Mouse (Mus musculus) ES-CJ7 (cell line): Measurements from ENCODE around the gene B3gnt2.

ENCODE experiments used
- DNase-seq: peaks from one replicate; pipeline ENCODE4 v3.0.0; 2011; ENCODE audit warnings: low read depth, low spot score

B3gnt2 gene

DNA sequence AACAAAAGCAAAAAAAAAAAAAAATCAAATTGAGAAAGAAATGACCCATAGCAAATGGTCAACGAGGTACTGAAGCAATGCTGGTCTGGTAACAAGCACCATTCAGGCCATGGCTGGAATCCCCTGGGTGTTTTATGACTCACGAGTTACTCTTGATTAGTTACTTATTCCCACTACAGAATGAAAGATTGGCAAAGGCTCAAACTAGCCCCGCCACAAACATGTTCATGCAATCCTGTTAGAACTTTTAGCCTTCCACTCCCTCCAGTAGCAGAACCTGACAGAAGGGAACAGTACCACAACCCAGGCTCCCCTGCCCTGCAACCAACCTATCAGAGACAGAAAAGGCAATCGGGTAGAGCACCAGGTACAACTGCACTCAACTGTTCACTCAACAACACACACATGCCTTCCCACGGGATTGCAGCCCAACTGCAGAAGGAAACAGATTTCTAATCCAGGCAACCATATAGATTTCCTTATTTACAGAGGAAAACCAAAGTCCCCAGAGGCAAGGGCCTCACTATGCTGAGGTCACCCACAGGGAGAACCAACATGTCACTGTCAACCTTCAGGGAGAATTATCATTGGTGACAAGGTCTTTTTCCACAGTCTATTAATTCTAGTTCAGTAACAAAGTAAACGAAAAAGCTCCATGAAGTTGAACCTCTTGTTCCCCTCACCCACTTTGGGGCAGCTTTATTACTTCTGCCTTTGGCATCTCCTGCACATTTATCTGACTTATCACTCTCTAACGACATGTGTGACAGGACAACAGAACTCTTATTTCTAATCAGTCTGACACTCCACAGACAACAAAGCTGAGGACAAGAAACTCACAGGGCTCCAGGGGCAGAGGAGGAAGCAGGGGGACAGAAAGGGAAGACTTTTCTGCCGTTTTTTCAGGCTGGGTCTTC, 12.8 kb downstream of the B3gnt2 start:
- no peak for DNase-seq

DNA sequence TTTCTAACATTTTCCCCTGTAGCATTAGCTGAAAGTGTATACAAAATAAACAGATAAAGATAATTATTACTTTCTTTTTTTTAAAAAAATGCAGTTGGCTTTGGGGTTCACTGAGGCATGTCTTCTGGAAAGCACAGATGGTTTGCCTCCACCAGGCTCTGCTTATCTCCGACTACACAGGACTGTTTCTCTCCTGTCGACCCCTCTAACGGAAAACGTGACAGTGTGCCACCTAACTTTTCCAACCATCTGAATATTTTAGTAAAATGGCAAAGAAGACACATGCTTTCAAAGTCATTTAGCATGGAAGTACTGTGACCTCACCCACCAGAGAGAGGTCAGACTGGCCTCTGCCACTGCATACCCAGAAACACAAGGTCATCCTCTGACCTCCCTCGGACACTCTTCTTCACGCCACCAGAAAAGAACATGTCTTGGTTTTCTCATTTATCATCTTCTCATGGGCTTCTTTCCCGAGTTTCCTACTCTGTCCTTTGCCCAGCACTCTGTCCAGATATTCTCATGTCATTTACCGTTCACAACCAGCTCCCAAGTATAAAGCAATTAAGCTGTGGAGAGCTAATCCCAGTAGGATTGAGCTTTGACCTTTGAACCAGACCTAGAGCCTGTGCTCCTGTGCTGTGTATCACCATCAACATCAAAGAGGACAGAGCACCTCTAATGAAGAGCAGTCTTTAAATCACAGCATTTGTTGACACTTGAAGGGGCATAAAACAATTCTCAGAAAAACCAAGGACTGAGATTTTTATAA, 13.6 kb downstream of the B3gnt2 start:
- no peak for DNase-seq

DNA sequence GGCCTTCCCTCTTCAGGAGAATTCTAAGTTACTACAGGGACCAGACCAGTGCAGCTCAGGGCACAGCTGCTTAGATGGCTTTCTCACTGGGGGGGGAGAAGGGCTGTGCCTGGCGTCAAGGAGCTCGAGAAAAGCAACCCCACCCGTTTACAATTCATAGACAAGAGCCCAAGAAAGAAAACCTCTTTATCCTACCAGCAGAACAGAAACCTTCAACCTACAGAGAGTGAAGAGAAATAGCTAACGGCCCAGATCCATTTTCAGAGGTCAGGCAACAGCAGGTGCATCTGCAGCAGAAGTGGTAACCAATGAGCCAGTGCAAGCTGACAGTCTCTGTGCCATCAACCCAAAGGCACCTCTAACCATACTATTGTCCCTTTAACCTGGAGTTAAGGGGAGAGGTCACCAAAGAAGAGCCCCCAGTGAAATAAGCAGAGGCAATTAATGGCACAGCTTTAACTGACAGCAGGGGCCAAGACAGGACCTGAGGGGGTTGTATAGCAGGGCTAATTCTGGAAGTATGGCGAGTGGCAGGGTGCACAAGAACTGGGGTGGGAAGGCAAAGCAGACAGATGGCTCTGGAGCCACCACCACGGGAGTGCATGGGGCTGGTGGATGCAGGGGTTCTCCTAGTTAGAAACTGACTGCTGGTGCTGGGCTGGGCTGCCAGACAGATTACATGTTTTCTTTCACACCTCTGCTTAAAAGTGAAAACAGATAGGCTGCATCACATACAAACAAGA, 14.5 kb downstream of the B3gnt2 start:
- no peak for DNase-seq

DNA sequence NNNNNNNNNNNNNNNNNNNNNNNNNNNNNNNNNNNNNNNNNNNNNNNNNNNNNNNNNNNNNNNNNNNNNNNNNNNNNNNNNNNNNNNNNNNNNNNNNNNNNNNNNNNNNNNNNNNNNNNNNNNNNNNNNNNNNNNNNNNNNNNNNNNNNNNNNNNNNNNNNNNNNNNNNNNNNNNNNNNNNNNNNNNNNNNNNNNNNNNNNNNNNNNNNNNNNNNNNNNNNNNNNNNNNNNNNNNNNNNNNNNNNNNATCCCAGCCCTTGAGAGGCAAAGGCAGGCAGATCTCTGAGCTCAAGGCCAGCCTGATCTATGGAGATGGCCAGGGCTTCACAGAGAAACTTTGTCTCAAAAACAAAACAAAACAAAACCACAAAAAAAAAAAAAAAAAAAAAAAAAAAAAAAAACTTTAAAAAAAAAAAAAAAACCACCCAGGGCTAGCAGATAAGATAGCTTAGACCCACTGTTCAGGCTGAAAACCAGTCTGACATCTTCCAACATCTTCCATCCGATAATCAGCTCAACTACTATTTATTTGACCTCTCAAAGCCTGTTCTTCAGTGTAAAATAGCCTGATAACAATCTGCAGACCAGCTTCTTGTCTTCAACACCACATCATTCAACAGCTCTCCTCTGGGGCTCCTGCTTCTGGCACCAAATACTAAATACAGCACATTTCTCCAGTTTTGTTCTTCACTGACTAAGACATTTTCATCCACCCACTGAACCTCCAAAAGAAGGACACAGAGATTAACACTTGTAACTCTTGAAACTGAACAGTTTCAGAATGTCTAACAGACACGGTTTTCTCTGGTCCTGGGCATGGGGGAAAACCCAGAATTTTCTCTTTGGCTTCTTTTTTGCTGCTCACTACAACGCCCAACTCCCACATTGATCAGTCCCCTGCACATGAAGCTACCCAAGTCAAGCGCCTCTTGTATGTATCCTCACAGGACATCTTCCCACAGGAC, 15.7 kb downstream of the B3gnt2 start:
- no peak for DNase-seq

DNA sequence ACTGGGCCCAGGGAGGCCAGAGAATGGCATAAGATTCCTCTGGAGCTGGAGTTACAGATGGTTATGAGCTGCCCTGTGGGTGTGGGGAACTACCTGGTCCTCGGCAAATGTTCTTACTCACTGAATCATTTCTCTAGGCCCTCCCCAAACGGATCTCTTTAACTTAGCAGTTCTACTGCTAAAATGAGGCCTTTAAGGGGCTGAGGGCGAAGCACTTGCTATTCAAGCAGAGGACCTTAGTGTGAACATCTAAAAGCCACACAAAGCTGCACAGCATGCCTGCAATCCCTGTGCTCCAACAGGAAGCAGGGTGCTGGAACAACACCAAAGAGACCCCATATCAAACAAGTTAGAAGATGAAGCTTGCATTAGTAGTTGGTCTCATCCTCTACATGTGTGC, 21.3 kb downstream of the B3gnt2 start:
- no peak for DNase-seq

DNA sequence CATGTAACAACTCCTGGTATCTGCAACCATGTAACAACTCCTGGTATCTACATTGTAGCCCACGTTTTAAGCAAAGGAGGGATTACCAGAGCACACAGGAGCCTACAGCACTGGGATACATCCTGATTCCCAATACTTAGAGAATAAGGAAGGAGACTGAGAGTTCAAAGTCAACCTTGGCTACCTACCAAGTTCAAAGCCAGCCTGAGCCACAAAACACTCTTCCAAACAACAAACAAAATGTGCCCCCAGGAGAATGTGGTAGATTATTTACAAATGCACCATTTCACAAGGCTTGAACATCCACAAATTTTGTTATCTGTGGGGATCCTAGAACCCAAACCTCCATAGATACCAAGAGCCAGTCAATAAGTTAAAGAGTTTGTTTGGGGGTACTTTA, 22.4 kb downstream of the B3gnt2 start:
- no peak for DNase-seq

DNA sequence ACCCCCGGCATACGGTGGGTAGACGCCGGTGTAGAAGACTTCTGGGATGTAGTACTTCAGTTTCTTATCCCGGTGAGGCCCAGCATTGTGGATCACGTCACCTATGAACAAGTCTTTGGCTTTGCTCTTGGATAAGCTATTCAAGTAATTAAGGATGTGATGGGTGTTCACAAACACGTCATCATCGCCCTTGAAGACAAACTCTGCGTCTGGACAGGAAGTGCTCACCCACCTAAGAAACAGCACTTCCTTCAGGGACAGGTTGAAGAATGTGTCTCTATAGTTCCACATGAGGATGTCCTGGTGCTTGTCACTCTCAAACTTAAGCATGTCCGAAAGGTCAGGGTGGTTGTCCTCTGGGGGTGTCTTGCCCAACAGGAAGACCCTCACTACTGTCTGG, 24.5 kb downstream of the B3gnt2 start:
- DNase-seq = no peak

DNA sequence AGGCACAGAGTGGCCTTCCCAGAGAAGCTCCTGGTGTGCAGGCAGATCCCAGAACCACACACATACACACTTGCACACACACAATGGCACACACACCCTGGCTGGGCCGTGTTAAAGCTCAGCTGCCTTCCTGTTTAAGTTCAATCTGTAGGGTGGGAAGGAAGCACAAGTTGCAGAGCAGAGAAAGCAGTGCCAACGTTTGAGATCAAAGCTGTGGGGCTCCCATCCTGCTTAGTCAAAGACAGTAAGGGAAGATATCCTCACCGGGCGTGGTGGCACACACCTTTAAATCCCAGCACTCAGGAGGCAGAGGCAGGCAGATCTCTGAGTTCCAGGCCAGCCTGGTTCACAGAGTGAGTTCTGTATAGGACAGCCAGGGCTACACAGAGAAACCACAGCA, 28.2 kb downstream of the B3gnt2 start:
- no peak for DNase-seq

DNA sequence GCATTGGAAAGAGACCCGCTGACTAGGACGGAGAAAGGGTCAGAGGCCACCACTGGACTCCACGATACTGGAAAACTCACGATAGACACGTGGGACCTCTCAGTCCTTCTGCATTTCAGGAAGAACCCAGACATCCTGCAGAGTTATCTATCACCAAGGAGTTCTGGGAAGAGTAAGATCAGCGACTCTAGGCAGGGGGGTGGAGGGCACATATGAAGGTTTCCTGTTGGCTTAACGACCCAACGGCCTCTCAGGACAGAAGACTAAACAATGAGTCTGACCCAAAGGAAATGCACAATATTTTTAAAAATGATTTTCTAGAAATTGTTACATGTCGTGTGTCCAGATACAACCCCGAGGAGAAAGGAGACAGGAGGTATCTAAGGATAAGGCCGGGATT, 28.8 kb downstream of the B3gnt2 start:
- DNase-seq = no peak

DNA sequence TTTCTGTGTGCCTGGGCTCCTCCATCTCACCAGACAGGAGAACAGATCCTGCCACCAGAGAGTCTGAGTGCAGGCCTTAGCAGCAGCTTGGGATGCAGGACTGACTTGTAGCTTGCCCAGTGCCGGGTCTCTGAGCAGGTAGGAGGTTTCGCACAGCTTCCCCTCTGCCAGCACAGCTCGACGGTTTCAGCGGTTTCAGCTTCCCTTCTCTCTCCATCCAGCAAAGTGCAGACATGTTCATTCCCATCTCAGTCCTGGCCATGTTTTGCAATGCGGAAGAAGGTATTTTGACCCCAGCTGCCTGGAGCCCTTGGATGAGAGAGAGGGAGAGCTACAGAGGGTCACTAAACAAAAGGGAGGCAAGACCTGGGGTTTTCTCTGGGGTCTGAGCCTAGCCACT, 30.1 kb downstream of the B3gnt2 start:
- no peak for DNase-seq

DNA sequence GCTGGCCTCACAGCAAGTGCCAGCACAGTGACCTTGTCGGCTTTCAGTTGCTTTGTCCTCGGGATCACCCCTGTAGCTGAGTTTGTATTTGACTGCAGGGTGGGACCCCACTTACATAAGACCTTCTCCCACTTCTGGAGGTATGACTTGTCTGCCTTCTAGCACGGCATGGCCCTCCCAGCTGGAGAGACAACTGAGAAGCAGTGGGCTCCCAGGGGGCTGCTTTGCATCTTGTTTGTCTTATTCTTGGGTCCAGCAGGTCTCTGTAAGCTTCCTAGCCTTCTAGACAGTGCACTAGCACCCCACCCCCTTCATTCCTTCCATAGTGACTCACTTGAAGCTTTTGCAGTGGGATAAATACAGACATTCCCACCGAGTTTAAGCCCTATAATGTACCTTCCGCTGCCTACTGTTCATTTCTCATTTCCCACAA, 30.6 kb downstream of the B3gnt2 start:
- peak; percentile 95 for DNase-seq

DNA sequence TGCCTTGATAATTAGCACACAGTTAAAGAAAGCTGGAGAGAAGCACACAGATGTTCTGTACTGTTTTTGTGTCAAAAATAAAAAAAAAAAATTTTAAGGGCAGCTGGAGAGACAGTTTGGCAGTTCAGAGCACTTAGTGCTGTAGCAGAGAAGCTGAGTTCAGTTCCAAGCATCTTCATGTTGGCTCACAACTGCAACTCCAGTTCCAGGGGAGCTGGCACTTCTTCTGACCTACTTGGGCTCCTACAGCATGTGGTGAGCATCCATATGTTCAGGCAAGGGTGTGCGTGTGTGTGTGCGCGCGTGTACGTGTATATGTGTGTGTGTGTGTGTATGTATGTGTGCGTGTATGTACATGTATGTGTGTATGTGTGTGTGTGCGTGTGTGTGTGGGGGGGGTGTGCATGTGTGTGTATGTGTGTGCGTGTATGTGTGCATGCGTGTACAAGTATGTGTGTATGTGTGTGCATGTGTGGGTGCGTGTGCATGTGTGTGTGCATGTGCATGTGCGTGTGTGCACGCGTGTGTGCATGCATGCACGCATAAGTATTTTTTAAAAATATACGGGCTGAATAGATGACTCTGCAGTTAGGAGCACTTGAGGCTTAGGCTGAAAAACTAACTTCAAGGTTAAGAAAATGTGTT, 31.7 kb downstream of the B3gnt2 start:
- DNase-seq = no peak

DNA sequence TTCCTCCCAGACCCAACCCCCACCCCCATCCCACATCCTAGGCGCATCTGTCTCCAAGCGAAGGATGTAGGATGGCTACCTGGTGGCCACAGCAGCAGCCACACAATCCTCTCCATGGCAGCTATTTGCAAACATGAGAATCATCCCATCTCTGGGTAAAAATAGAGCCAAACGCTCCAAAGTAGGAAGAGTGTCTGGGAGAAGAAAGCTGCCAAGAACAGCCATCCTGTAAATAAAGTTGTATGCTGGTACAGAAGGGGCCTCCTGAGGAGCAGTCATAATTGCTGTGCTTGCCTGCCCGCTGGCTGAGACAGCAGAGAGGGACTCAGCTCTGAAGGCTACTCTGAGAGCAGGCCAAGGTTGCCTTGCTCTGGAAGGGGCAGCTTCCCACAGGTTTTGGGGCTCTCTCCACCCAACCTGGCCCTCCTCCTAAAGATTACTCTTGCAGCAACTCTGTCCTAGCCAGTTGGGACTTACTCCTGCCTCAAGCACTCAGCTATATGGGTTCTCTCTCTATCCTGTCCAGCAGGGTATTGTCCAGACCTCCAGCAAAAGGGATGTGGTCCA, 33.2 kb downstream of the B3gnt2 start:
- no peak for DNase-seq

DNA sequence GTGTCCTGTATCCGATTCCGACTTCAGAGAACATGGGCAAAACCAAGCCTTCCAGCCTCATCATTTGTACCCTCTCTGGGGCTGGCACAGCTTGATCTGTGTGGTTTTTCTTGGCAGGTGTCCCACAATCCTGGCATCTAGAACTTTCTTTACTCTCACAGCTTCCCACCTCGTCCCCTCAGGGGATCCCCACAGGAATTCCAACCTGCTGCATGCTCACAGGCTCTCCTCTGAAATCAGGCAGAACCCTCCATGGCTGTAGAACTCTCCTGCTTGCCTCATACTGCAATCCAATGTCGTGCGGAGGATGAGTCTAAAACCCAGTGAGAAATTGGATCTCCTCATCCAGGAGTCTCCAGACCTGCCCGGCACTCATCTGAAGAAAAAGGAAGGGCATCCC, 34.1 kb downstream of the B3gnt2 start:
- DNase-seq = no peak

DNA sequence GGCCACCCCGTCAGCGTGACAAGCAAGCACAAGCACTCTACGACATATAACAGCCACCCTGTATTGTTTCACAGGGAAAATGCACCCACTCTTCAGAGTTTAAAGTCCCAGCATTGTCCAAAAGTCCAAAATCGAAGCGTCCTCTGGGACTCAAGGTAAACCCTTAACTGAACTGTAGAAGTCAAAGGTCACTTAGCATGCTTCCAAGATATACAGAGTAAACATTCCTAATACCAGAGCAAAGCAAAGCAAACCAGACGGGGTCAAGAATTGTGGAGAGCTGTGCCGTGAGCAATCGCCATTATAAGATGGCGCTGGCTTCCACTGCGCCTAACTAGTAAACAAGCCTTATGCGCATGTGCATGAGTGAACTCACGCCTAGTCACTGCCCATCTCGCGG, 34.7 kb downstream of the B3gnt2 start:
- no peak for DNase-seq

DNA sequence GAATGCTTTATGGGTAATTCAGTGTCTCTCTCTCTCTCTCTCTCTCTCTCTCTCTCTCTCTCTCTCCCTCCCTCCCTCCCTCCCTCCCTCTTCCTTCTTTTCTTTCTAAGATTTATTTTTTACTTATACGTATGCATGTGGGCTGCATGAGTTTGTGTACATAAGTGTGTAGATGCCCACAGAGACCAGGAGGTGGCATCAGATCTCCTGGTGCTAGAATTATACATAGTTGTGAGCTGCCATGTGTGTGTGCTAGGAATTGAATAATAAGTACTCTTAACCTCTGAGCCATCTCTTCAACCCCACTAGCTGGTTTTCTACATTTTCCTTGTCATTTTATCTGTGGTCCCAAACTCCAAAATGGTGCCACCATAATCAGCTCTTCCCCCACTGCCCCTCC, 35.2 kb downstream of the B3gnt2 start:
- DNase-seq = no peak

DNA sequence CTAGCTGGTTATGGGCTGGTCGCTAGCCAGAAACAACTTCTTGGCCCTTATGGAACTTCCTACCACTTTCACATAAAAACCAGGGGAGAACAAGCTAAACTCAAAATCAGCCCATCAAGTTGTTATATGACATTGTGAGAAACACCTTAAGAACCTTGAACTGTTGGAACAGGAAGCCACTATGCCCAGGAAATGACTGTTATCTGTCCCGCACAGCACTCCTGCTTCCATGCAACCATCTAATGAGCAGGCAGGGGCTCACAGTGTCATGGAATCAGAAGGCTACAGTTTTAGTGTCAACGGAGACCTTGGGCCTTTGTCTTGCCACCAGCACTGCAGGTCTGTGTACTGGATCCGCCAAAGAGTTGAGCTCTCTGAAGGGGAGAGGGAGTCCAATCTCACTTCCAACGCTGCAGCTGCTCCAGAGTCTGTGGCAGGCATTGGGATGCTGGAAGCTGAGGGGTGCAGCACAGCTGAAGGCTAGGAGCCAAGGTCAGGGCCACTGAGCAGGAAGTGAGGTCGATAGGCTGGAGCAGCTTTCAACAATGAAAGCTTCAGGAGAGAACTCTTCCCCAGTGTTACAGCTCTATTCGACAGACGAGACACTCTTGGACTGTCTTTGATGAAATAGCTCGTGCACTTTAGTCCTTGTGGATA, 36.6 kb downstream of the B3gnt2 start:
- peak; percentile 47 for DNase-seq

DNA sequence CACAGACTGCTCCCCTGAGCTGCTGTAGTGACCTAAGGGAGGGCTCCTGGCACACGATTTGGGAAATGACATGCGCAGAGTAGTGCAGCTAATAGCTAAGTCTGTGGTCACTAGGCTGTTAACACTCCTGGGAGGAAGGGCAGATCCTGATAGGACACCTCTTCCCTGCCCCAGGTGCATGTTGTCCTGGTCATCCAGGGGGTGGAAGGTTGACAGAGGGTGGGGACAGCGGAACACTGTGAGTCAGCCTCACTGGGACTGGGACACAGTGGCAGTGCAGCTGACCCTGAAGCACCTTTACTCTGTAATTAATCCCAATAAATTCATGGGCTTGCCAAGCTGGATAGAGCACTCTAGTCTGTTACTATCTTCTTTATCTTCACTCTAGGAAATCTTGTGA, 39.5 kb downstream of the B3gnt2 start:
- DNase-seq = no peak

DNA sequence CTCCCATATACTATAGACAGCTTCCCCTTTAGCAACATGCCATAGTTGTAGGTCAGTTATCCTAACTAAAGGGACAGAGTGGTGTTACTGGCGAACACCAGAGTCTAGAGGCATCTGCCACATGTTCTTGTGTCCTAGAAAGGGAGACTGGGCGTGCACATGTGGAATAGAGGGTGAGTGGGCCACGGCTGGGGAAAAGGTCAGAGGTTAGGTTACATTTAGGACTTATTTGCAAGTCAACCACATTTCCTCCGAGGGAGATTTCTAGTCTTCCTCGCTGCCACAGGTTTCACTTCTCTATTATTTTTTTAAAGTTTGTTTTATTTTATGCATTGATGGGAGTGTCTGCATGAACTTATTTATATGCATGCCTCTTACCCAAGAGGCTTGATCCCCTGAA, 42.4 kb downstream of the B3gnt2 start:
- DNase-seq = no peak

DNA sequence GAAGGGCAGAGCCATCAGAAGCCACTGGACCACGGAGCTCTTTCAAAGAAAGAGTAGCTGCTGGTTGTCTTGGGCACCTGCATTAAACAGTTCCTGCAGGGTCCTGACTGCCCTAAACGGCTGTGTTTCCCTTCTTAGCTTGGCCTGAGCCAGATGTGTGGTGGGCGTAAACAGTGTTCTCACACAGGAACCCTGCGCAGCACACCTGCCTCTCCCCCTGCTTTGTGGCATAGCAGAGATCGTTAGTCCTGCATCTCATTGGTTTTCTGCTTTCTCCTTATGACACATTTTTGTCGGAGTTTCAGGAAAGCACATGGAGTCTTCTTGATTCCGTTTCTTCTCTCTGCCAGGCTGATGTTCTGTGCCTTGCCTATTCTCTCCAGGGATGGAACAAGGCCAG, 44.9 kb downstream of the B3gnt2 start:
- no peak for DNase-seq
